Mouse (Mus musculus) CD4-positive helper T cell, adult 2 months (primary cell): ENCODE data around the gene Gbp9.

Source experiments
- DNase-seq: peaks from one replicate; pipeline ENCODE4 v3.0.0-alpha.2; 2012; ENCODE audit warnings: low read depth, missing footprints, low spot score

Gbp9 gene

GRCm38 (mm10) chr5:105060224-105060623, 79.1 kb downstream of the Gbp9 start:
- no peak for DNase-seq

- no peak for DNase-seq
These were observed 84.1 kb downstream of the Gbp9 start for GRCm38 (mm10) chr5:105055279-105055678.

- DNase-seq: peak; percentile 88
These were observed 85.7 kb downstream of the Gbp9 start for GRCm38 (mm10) chr5:105053471-105054169.

GRCm38 (mm10) chr5:105032362-105032761, 107.0 kb downstream of the Gbp9 start:
- no peak for DNase-seq
